Mouse (Mus musculus) erythroblast, embryonic 14.5 days (primary cell): Measurements from ENCODE around the gene Synpr.

ENCODE experiments used
- GATA1 ChIP-seq: IDR thresholded peaks from 2 replicates; pipeline ENCODE4 v1.6.1; 2012; ENCODE audit warnings: low read length, inconsistent platforms, mixed read lengths
- TAL1 ChIP-seq: IDR thresholded peaks from 3 replicates; pipeline ENCODE4 v1.6.1; 2012; ENCODE audit warnings: low read length, inconsistent platforms, mixed read lengths

DNA sequence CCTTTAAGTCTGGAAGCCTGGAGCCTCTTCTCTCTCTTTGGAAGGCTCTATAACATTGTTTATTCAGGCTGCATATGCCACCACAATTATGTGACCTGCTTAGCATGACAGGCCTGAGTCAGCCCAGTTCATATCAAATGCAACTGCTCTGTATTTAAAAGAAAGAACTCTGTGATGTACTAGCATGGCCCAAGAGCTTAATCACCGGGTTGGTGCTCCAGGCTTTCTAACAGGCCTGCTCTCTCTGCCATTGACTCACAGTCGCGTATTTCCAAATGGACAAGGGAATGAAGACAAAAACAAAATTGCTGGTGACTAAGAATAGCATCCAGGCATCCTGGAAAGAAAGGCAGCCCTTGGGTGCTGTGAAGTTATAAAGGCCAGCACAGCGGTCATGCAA, 56.1 kb downstream of the Synpr start:
- TF ChIP-seq TAL1 (no peak), GATA1 (no peak)
